Mouse (Mus musculus) heart, adult 8-10 months (tissue): ENCODE data around the gene Myo10. TPM values are rescaled to one million over a fixed set of nuclear protein-coding genes. Genes with fewer than 3 reads are reported as not detected.
A peak's percentile ranks its signal among the peaks of the same experiment; 100 is the strongest.

Experiments
- DNase-seq: peaks from one replicate; pipeline ENCODE4 v3.0.0; 2022; ENCODE audit warnings: low spot score
- total RNA-seq, 4 experiments: library from RNA; stranded (reverse); gene quantifications; 2 replicates each; pipeline ENCODE4 v1.2.4; 2022

The Myo10 gene
- total RNA-seq, 4 experiments from 2014 or later: 71.7 to 84.5 (median 73.3) TPM

DNA sequence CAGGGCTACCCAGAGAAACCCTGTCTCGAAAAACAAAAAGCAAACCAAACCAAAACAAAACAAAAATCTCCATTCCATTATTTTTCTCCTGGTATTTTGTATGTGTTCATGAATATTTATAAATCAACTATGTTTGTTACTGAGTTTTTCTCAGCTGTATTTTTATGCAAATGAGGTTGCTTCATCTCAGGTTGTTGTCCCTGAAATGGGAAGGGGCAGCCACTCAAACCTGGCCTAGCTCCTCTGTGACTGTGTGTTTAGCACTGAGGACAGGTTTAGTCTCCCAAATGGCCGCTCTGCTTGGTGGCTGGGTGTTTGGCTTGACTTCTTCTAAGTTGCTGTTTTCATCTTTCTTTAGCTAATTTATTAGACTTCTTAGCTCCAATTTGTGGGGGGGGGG, 138.7 kb downstream of the Myo10 start:
- DNase-seq: no peak

DNA sequence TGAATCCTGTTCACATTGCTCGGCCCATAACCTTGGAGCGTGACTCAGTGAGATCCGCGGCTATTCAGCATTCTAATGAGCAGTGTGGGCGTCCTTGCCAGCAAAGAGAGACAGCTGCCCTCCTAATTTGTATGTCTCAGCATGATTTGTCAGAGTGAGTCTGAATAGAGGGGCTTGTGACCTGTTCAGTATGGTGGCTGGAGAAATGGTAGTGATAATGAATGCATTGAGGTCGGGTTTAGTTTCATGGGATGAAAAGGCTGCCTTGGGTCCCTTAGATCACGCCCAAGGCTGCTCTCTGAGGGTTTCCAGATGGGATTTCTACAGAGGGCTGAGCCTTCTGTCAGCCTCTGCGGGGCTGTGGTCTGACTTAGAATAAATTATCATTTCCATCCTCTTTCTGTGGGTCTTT, 139.5 kb downstream of the Myo10 start:
- no peak for DNase-seq

DNA sequence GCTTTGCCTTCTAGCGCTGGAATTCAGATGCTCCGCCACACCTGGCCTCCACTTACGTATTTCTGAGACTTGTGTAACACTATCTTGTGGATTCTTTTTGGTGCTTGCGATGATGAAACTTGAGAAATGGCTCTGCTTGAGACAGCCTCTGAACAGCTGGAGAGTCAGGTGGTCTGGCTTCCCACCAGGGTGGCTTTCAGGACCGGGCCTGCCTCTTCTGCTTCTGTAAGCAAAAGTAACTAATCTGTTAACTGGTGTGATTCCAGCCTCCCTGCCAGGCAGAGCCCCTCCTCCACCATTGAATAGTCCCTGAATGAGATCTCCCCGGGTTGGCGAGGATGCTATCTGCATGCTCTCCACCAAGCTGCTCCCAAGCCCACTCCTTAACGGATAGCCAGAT, 140.0 kb downstream of the Myo10 start:
- DNase-seq: no peak

DNA sequence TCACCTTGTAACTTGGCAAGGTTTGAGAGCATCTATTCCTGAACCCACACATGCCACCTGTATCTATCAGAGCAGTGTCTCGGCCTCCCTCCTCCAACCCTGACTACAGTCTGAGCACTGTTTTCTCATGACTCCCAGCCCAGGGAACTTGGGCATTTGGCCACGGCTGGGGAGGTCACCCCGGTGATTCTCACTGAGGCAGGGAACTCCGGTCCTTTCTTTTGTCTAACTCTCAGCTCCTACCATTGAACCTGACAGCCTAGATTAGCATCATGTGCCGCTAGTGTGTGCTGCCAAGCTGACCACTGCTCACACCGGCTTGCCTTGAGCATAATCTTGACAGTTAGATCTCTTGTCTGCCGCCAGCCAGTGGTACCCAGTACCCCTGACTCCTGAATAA, 140.8 kb downstream of the Myo10 start:
- no peak for DNase-seq

GRCm38 (mm10) chr15:25764653-25765352, 142.5 kb downstream of the Myo10 start:
- DNase-seq: peak; percentile 11

DNA sequence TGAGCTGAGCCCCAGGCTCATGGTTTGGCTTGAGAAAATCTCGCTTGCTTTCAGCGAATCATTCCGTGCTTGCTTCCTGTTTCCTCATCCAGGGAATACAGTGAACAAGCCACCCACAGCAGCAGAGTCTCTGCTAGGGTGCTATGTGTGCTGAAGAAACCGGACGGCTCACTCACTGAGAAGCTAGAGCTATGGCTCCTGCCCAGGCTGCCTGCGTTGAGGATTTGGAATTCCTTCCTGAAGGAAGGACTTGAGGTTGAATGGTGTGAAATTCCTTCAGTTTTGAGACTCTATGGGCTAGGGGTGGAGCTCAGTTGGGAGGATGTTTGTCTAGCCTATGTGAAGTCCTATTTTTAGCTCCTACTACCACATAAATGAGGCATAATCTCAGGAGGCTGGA, 145.5 kb downstream of the Myo10 start:
- no peak for DNase-seq

- DNase-seq: peak; percentile 31
These were observed 147.4 kb downstream of the Myo10 start for GRCm38 (mm10) chr15:25769524-25770255.

GRCm38 (mm10) chr15:25771782-25772181, 149.5 kb downstream of the Myo10 start:
- no peak for DNase-seq

DNA sequence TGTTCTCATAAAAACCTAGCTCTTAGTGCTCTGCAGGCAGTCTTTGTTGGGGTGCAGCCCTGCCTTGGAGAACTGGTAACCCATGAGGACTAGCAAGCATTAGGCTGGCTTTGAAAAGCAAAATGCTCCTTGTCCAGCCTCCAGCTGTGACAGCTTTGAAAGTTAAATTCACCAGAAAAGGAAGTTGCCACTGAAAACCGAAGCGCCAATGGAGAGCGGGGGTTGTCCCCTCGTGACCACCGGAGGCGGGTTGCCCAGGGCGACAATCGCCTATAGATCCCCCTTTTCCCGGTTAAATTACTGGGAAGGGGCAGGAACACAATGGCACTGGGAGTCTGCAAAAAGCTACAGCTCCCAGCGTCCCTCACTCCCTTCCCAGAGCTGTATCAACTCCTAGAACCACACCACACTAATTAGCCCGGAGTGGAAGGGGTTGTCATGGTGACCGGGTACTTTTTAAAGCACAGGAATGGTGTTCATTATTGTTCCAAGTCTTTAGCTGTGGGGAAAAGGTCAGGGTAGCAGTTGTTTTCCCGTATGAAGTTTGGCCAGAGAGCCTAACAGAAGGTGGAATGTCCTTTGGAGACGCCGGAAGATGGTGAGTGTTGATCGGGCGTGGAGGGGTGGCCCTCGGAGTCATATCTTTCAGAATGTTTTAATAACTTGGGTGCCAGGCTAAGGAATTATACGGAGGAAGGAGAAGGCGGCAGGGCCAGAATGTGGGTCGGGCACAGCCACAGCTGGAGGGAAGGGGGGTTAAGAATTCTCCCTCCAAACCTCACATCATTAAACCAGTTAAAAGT, 151.6 kb downstream of the Myo10 start:
- peak; percentile 67 for DNase-seq

DNA sequence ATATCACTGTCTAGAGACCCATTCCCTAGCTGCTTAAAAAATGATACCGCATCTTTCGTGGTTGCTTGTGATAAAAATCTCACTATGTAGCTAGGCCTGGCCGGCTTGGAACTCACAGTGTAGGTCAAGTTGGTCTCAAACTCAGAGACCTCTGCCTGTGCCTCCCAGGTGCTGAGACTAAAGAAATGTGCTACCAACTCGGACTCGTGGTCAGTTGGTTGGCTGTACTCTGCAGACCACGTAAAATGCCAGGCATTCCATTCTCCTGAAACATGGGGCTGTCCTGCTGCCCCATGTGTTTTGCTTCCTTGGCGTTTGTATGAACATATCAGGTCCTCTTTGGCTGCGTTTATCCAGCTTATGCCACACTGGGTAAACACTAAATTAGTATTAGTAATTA, 156.6 kb downstream of the Myo10 start:
- no peak for DNase-seq

DNA sequence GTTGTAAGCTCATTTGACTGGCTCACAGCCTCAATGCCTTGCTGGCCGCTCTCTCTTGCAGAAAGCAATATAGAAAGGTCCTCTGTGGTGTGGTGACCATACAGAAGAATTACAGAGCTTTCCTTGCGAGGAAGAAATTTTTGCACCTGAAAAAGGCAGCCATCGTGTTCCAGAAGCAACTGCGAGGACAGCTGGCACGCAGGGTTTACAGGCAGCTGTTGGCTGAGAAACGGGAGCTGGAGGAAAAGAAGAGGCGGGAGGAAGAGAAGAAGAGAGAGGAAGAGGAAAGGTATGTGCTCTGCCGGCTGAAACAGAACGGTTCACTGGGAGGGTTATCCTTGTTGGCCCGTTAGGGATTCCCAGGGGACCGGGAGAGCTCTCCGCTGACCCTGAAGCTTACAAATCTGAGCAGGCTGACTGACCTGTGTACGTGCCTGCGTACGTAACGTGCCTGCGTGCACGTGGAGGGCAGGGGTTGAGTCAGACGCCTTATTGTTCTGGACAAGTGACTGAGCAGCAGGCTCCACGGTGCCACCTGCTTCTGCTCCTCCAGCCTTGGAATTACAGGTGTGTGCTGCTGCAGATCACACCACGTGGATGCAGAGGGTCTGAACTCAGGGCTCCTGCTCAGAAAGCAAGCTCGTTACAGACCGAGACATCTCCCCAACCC, 157.3 kb downstream of the Myo10 start:
- no peak for DNase-seq

- no peak for DNase-seq
These were observed 158.7 kb downstream of the Myo10 start for GRCm38 (mm10) chr15:25781053-25781452.

DNA sequence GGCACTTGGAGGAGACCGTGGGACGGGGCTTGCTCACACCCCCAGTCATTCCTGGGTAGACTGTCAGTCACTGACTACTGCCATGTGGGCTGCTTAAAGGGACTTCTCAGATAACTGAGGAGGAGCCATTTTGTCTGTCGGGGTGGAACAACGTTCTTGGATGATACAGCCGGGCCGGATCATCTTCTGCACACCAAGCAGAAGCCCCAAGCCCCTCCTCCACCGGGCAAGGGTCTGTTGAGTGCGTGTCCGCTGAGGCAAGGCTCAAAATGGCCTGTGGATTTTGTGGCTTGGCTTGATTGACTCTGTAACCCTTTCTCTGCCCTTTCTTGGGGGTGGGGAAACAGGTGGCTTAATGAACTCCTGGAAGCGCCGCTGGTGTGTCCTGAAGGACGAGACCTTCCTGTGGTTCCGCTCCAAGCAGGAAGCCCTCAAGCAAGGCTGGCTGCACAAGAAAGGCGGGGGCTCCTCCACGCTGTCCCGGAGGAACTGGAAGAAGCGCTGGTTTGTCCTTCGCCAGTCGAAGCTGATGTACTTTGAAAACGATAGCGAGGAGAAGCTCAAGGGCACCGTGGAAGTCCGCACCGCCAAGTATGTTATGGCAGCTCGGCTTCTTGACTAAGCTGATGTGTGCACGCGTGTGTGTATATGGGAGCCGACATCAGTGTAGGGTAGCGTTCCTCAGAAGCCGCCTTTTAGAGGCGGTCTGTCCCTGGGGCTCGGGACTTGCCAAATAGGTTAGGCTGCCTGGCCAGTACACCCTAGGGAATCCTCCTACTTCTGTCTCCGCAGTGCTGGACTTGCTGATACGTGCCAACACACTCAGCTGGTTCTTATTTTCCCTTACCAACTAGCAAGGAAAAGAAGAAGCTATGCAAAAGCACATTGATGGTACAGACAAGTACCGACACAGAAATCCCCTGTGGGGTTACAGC, 163.4 kb downstream of the Myo10 start:
- no peak for DNase-seq

- DNase-seq: no peak
These were observed 165.1 kb downstream of the Myo10 start for GRCm38 (mm10) chr15:25787406-25787805.

DNA sequence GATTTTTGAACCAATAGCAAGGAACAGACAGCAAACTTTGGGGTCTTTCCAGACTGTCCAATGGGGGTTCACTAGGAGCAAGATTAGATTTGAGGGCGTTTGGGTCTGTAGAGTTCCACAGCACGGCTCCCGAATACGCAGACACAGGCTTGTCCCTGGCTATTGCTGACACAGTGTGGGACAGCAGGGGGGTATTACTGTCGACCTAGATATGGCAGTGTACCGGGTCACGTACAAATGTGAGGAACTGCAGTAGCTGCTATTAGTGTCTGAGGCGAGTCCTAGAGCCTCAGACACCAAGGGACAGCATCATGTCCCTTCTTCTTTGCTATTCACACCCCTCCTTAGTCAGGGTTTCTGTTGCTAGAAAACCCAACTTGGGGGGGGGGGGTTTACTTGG, 165.6 kb downstream of the Myo10 start:
- DNase-seq: no peak

- DNase-seq: no peak
These were observed 166.2 kb downstream of the Myo10 start for GRCm38 (mm10) chr15:25788565-25788964.

- no peak for DNase-seq
These were observed 166.9 kb downstream of the Myo10 start for GRCm38 (mm10) chr15:25789241-25789640.

DNA sequence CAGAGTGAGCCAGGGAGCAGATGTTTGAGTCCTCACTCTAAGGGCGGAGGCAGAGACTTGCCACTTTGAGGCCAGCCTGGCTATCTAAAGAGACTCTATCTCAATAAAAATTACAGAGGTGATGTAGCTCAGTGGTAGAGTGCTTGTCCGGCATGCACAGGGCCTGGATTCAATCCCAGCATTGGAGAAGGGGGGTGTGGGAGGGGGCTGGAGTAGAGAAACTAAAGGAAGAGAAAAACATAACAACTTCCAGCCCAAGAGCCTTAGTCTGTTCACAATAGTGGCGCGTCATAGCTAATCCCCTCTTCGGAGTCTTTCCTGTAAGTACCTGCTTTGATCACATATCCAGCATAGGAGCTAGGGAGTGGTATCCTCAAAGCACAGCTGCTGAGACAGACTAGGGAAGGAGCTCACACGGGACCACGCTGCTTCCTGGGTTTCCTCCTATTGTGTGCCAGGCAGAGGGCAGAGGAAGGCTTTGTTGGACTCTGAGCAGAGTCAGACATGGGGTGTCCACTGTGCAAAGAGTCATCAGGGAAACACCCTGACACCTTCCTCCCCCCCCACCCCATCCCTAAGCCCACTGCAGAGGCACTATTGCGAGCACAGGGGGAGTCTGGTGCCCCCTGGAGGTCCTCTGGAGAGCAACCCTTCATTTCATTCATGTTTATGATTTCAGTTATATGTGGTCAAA, 169.5 kb downstream of the Myo10 start:
- DNase-seq: peak; percentile 26

DNA sequence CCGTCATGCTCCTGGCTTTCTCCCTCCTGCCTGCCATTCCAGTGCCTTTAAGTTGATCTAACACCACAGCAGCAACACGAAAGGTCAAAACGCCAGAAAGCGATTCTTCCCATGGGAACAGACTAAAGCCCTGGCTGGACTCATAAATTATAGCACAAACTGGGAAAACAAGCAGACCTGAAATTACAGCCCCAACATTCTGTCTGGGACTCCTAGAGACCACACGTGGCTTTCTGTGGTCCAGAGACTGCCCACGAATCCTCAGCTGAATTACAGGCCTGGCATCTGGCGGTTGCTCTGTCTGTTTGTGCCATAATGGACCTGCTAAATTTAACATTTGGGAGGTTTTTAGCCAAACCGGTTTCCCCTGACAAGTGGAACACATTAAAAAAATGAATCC, 171.8 kb downstream of the Myo10 start:
- no peak for DNase-seq

DNA sequence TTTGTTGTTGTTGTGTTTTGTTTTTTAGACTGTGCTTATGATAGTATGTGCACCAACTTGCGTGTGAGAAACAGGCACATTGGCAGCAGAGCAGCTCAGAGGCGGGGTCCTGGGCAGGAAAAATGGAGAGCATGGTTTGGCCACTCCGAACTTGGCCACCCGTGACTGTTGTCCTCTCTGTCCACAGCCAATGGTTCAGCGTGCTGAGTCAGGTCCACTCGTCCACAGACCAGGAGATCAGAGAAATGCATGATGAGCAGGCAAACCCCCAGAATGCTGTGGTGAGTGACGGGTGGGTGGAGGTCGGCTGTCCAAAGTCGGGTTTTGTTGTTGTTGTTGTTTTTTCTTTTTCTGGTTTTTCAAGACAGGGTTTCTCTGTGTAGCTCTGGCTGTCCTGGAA, 173.2 kb downstream of the Myo10 start:
- no peak for DNase-seq
